Mouse (Mus musculus): ENCODE results near the gene Fcgr1. TPM values are rescaled to one million over a fixed set of nuclear protein-coding genes. Genes with fewer than 3 reads are reported as not detected.
A peak's percentile ranks its signal among the peaks of the same experiment; 100 is the strongest.
"Not testable (repeated sequence)": the region's sequence is repeated elsewhere in the genome, so short reads cannot be mapped to it uniquely, and the experiment has no call there.

The Fcgr1 gene
- polyA plus RNA-seq, 1 experiment from 2014 or later, result 0.89 TPM

DNA sequence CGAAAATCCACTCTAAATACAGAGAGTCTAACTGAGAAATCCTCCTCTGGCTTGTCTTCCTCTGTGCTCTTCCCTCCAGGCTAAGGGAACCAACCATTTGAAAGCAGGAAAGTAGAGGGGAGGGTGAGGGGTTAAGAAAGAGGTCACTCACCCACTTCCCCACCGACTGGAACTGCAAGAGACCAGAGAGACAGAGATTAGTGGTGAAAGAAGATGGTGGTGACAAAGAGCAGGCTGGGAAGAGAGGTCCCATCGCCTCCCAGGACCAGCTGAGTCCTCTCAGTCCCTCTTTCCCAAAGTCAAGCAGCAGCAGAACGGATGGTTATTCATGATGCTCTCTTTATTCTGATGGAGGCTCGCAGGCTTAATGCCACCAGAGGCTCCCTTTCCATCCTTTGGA is 401 bp downstream of the Fcgr1 start:
- no peak overlapping the region for H3K27ac ChIP-seq (ENCODE audit: low read depth, low read length)
- no peaks in the 10 kb centered on the region for H3K4me1 ChIP-seq (ENCODE audit: control insufficient read depth, insufficient read depth, low read length)
- H3K4me3 ChIP-seq (ENCODE audit: low read depth, low read length), result no peak overlapping the region
- no peak overlapping the region for H3K4me2 ChIP-seq
- no peaks in the 10 kb centered on the region for H3K36me3 ChIP-seq (ENCODE audit: control insufficient read depth, insufficient read depth, low read length)
- no peaks in the 10 kb centered on the region for H3K9me3 ChIP-seq (replicated peaks; ENCODE audit: control insufficient read depth, low read length)
- no peak for ATAC-seq (replicated peaks; ENCODE audit: insufficient number of reproducible peaks, low FRiP score, low TSS enrichment)
- no peak overlapping the region for H3K9ac ChIP-seq (ENCODE audit: low read depth, low read length)
- no peaks in the 10 kb centered on the region for H3K27me3 ChIP-seq (ENCODE audit: control insufficient read depth, insufficient read depth, low read length)
- 50% methylated on average over 5 of the region's 5 CpGs for WGBS (ENCODE audit: insufficient replicate concordance)

DNA sequence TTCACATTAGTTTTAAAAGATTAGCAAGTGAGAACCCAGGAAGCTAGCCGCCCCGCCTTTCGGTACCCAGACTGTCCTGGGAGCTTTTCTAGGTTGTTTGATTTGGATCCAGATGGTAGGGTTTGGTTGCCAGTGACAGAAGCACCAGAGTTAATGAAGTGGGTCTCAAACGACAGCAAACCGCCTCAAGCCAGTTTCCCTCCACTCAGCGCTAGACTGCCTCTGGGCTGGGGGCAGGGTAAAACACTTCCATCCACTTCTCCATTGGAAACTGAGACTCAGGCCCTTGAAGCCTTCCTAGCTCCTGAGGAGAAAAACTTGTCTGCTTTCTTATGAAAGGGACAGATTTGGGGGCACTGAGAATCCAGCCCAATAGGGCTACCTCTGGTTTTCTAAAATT is 1.1 kb downstream of the Fcgr1 start:
- Histone ChIP-seq H3K4me3 (ENCODE audit: low read depth, low read length) (no peak overlapping the region), H3K4me1 (ENCODE audit: control insufficient read depth, insufficient read depth, low read length) (no peaks in the 10 kb centered on the region), H3K27me3 (ENCODE audit: control insufficient read depth, insufficient read depth, low read length) (no peaks in the 10 kb centered on the region), H3K36me3 (ENCODE audit: control insufficient read depth, insufficient read depth, low read length) (no peaks in the 10 kb centered on the region), H3K9me3 (replicated peaks; ENCODE audit: control insufficient read depth, low read length) (no peaks in the 10 kb centered on the region), H3K9ac (ENCODE audit: low read depth, low read length) (no peak overlapping the region), H3K27ac (ENCODE audit: low read depth, low read length) (no peak overlapping the region), H3K4me2 (no peak overlapping the region)
- ATAC-seq (replicated peaks; ENCODE audit: insufficient number of reproducible peaks, low FRiP score, low TSS enrichment), result no peak
- WGBS (ENCODE audit: insufficient replicate concordance), result 63% methylated on average over 6 of the region's 6 CpGs

DNA sequence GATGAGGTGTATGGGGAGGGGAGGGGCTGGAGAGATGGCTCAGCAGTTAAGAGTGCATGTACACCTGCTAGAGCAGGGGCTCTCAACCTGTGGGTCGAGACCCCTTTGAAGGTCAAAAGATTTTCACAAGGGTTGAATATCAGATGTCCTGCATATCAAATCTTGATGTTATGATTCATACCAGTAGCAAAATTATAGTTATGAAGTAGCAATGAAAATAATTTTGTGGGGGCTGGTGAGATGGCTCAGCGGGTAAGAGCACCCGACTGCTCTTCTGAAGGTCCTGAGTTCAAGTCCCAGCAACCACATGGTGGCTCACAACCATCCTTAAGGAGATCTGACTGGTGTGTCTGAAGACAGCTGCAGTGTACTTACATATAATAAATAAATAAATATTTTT is 3.0 kb downstream of the Fcgr1 start:
- not testable (repeated sequence) for H3K9me3 ChIP-seq (replicated peaks; ENCODE audit: control insufficient read depth, low read length); H3K27me3 ChIP-seq (ENCODE audit: control insufficient read depth, insufficient read depth, low read length); H3K4me2 ChIP-seq; H3K9ac ChIP-seq (ENCODE audit: low read depth, low read length); H3K4me3 ChIP-seq (ENCODE audit: low read depth, low read length); H3K4me1 ChIP-seq (ENCODE audit: control insufficient read depth, insufficient read depth, low read length); H3K27ac ChIP-seq (ENCODE audit: low read depth, low read length); H3K36me3 ChIP-seq (ENCODE audit: control insufficient read depth, insufficient read depth, low read length); ATAC-seq (replicated peaks; ENCODE audit: insufficient number of reproducible peaks, low FRiP score, low TSS enrichment)
- WGBS (ENCODE audit: insufficient replicate concordance), result 88% methylated on average over 3 of the region's 3 CpGs

DNA sequence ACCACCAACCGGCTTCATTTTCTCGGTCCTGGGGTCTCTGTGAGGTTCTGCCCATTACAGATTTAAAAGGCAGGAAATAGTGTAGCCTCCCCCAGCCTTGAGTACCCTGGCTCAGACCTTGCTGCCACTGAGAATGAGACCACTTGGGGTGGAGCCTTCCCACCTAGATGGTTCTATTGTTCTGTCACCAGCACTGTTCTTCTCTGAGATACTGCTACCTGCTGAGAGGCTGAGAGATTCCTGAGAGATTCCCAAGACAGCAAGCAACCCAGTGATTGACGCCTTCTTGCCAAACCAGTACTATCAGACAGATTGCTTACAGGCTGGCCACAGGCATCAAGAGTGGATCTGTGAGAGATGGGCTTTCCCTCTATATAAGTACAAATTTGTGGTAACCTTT is 4.6 kb downstream of the Fcgr1 start:
- Histone ChIP-seq H3K4me3 (ENCODE audit: low read depth, low read length) (no peak overlapping the region), H3K9me3 (replicated peaks; ENCODE audit: control insufficient read depth, low read length) (no peaks in the 10 kb centered on the region), H3K4me1 (ENCODE audit: control insufficient read depth, insufficient read depth, low read length) (no peaks in the 10 kb centered on the region), H3K4me2 (no peak overlapping the region), H3K36me3 (ENCODE audit: control insufficient read depth, insufficient read depth, low read length) (no peaks in the 10 kb centered on the region), H3K27ac (ENCODE audit: low read depth, low read length) (no peak overlapping the region), H3K9ac (ENCODE audit: low read depth, low read length) (no peak overlapping the region), H3K27me3 (ENCODE audit: control insufficient read depth, insufficient read depth, low read length) (peaks cover 8% of the 10 kb centered on the region; the same call in 1 of the 2 replicates)
- 60% methylated on average over 3 of the region's 3 CpGs for WGBS (ENCODE audit: insufficient replicate concordance)
- ATAC-seq (replicated peaks; ENCODE audit: insufficient number of reproducible peaks, low FRiP score, low TSS enrichment), result no peak

DNA sequence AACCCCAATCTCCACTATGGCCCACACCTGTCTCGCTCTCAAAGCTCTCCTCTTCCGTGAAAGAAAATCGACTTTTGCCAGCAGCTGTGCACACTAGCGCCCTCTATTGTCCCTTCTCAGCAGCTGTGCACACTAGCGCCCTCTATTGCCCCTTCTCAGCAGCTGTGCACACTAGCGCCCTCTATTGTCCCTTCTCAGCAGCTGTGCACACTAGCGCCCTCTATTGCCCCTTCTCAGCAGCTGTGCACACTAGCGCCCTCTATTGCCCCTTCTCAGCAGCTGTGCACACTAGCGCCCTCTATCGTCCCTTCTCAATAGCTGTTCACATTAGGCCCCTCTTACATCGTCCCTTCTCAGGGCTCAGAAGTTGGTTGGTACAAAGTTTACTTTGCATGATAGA is 6.4 kb downstream of the Fcgr1 start:
- H3K36me3 ChIP-seq (ENCODE audit: control insufficient read depth, insufficient read depth, low read length); H3K4me2 ChIP-seq; H3K4me3 ChIP-seq (ENCODE audit: low read depth, low read length); H3K4me1 ChIP-seq (ENCODE audit: control insufficient read depth, insufficient read depth, low read length); H3K27ac ChIP-seq (ENCODE audit: low read depth, low read length); H3K9me3 ChIP-seq (replicated peaks; ENCODE audit: control insufficient read depth, low read length); H3K9ac ChIP-seq (ENCODE audit: low read depth, low read length); ATAC-seq (replicated peaks; ENCODE audit: insufficient number of reproducible peaks, low FRiP score, low TSS enrichment): not testable (repeated sequence)
- H3K27me3 ChIP-seq (ENCODE audit: control insufficient read depth, insufficient read depth, low read length), result peaks cover 18% of the 10 kb centered on the region
- WGBS (ENCODE audit: insufficient replicate concordance), result 89% methylated on average over 11 of the region's 11 CpGs

DNA sequence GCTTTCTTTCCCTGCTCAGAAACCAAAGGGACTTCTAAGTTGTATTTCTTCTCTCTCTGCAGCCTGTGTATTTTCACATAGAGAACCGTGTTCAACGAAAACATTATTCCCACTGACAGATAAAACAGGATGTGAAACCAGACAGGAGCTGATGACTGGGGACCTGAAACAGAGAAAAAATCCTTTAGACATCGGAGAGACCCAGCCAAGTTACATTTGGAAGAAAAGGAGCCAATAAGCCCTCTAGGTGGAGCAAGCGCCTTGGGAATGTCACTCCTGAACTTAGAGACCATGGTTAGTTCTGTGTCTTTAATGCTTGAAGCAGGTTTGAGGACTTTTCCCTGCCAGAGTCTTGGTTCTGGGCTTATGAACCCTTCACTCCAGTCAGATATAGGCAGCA is 9.3 kb downstream of the Fcgr1 start:
- Histone ChIP-seq H3K36me3 (ENCODE audit: control insufficient read depth, insufficient read depth, low read length) (no peaks in the 10 kb centered on the region), H3K27ac (ENCODE audit: low read depth, low read length) (no peak overlapping the region), H3K4me2 (peak overlapping the region; percentile 41), H3K27me3 (ENCODE audit: control insufficient read depth, insufficient read depth, low read length) (peaks cover 20% of the 10 kb centered on the region), H3K4me3 (ENCODE audit: low read depth, low read length) (no peak overlapping the region), H3K4me1 (ENCODE audit: control insufficient read depth, insufficient read depth, low read length) (no peaks in the 10 kb centered on the region), H3K9ac (ENCODE audit: low read depth, low read length) (no peak overlapping the region), H3K9me3 (replicated peaks; ENCODE audit: control insufficient read depth, low read length) (no peaks in the 10 kb centered on the region)
- no peak for ATAC-seq (replicated peaks; ENCODE audit: insufficient number of reproducible peaks, low FRiP score, low TSS enrichment)
- 14% methylated on average over 4 of the region's 4 CpGs for WGBS (ENCODE audit: insufficient replicate concordance)

DNA sequence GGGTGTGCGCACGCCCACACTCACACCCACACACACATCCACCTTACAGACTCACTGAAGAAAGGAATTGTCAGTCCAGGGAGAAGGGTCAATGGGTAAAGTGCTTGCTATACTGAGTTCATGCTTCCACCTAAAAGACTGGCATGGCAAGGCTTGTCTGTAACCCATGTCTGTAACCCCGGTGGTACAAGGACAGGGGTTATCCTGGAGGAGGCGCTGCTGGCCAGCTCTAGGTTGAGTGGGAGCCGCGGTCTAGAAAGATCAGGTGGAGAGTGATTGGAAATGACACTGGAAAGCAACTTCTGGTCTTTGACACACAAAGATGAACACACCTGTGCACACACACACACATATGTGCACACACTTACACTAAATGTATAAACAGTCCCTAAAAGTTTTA is 13.1 kb downstream of the Fcgr1 start:
- WGBS (ENCODE audit: insufficient replicate concordance), result 47% methylated on average over 6 of the region's 6 CpGs
- peaks cover 15% of the 10 kb centered on the region for H3K27me3 ChIP-seq (ENCODE audit: control insufficient read depth, insufficient read depth, low read length)
- H3K36me3 ChIP-seq (ENCODE audit: control insufficient read depth, insufficient read depth, low read length), result no peaks in the 10 kb centered on the region
- H3K9me3 ChIP-seq (replicated peaks; ENCODE audit: control insufficient read depth, low read length), result no peaks in the 10 kb centered on the region
- no peak overlapping the region for H3K9ac ChIP-seq (ENCODE audit: low read depth, low read length)
- H3K27ac ChIP-seq (ENCODE audit: low read depth, low read length), result no peak overlapping the region
- no peak overlapping the region for H3K4me3 ChIP-seq (ENCODE audit: low read depth, low read length)
- no peak overlapping the region for H3K4me2 ChIP-seq
- peaks cover 4% of the 10 kb centered on the region; the same call in 1 of the 2 replicates for H3K4me1 ChIP-seq (ENCODE audit: control insufficient read depth, insufficient read depth, low read length)
- no peak for ATAC-seq (replicated peaks; ENCODE audit: insufficient number of reproducible peaks, low FRiP score, low TSS enrichment)

DNA sequence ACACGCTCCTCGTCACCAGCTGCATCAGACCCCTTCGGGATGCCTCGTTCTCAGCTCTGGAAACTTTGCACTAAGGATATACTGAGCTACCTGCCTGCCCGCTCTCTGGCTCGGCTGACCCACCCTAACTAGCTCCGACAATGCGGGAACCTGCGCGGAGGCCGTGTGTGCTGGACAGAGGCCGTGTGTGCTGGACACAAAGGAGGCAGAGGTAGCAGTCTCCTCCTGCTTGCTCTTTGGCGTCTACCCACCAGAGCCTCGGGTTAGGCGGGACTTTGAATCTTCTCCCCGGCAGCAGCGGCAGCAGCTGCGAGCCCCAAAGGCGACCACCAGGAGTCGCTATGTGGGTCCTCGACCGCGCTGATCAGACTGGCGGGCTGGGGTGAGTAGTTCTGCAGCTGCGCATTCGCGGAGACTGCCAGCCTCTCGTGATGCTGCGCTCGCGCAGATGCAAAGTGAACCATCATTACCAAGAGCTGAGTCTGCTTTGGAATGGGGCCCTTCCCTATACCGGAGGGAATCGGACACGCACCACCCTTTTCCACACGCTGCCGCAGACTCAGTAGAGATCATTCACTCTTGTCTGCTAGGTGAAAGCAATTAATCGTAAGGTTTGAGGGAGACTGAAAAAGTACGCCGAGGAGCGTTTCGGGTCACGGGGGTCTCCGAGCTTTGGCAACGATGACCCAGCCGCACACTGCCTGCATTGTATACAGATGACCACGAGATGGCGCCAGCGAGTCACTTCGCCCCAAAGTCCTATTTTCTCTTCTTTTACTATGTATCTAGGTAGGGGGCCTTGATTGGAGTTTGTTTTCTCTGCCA is 15.8 kb downstream of the Fcgr1 start:
- H3K9me3 ChIP-seq (replicated peaks; ENCODE audit: control insufficient read depth, low read length), result no peaks in the 10 kb centered on the region
- peaks cover 4% of the 10 kb centered on the region; the same call in 1 of the 2 replicates for H3K4me1 ChIP-seq (ENCODE audit: control insufficient read depth, insufficient read depth, low read length)
- peaks cover 4% of the 10 kb centered on the region; the same call in 1 of the 2 replicates for H3K27me3 ChIP-seq (ENCODE audit: control insufficient read depth, insufficient read depth, low read length)
- H3K4me2 ChIP-seq, result peak overlapping the region; percentile 93
- ATAC-seq (replicated peaks; ENCODE audit: insufficient number of reproducible peaks, low FRiP score, low TSS enrichment), result peak; percentile 82
- no peaks in the 10 kb centered on the region for H3K36me3 ChIP-seq (ENCODE audit: control insufficient read depth, insufficient read depth, low read length)
- peak overlapping the region; percentile 80 for H3K27ac ChIP-seq (ENCODE audit: low read depth, low read length)
- peak overlapping the region; percentile 79 for H3K9ac ChIP-seq (ENCODE audit: low read depth, low read length)
- under 1% methylated on average over 49 of the region's 49 CpGs for WGBS (ENCODE audit: insufficient replicate concordance)
- H3K4me3 ChIP-seq (ENCODE audit: low read depth, low read length), result peak overlapping the region; percentile 56

DNA sequence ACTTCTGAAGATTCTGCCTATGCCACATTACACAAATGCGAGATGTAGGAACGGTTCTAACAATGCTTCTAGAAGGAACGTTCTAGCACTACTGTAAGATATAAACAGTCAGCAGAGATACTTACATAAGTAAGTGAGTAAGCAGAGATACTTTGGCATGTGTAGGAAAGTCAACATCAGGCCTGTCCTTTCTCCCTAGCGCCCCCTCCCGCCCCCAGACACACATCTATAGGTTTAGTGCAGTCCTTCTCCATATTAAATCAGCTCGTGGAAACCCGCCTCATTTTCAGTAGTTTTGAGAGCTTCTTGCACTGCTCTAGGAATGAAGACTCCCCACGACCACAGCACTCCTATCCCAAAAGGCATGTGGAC is 16.4 kb downstream of the Fcgr1 start:
- 12% methylated on average over 8 of the region's 8 CpGs for WGBS (ENCODE audit: insufficient replicate concordance)
- H3K4me1 ChIP-seq (ENCODE audit: control insufficient read depth, insufficient read depth, low read length), result peaks cover 4% of the 10 kb centered on the region; the same call in 1 of the 2 replicates
- ATAC-seq (replicated peaks; ENCODE audit: insufficient number of reproducible peaks, low FRiP score, low TSS enrichment), result peak; percentile 29; the same call in 1 of the 2 replicates
- peak overlapping the region; percentile 56 for H3K4me3 ChIP-seq (ENCODE audit: low read depth, low read length)
- 0 out of 2 replicates have a peak, but pooled peaks cover 2% of the 10 kb centered on the region for H3K27me3 ChIP-seq (ENCODE audit: control insufficient read depth, insufficient read depth, low read length)
- H3K9me3 ChIP-seq (replicated peaks; ENCODE audit: control insufficient read depth, low read length), result no peaks in the 10 kb centered on the region
- H3K9ac ChIP-seq (ENCODE audit: low read depth, low read length), result peak overlapping the region; percentile 79
- H3K4me2 ChIP-seq, result peak overlapping the region; percentile 93
- no peaks in the 10 kb centered on the region for H3K36me3 ChIP-seq (ENCODE audit: control insufficient read depth, insufficient read depth, low read length)
- peak overlapping the region; percentile 80 for H3K27ac ChIP-seq (ENCODE audit: low read depth, low read length)

Data from heart, embryonic 11.5 days (tissue).